Mouse (Mus musculus): ENCODE measurements around the gene Fhod1. TPM values are rescaled to one million over a fixed set of nuclear protein-coding genes. Genes with fewer than 3 reads are reported as not detected.
"Not testable (repeated sequence)": the region's sequence is repeated elsewhere in the genome, so short reads cannot be mapped to it uniquely, and the experiment has no call there.

Gene Fhod1
- polyA plus RNA-seq, 1 experiment from 2014 or later: 0.81 TPM

DNA sequence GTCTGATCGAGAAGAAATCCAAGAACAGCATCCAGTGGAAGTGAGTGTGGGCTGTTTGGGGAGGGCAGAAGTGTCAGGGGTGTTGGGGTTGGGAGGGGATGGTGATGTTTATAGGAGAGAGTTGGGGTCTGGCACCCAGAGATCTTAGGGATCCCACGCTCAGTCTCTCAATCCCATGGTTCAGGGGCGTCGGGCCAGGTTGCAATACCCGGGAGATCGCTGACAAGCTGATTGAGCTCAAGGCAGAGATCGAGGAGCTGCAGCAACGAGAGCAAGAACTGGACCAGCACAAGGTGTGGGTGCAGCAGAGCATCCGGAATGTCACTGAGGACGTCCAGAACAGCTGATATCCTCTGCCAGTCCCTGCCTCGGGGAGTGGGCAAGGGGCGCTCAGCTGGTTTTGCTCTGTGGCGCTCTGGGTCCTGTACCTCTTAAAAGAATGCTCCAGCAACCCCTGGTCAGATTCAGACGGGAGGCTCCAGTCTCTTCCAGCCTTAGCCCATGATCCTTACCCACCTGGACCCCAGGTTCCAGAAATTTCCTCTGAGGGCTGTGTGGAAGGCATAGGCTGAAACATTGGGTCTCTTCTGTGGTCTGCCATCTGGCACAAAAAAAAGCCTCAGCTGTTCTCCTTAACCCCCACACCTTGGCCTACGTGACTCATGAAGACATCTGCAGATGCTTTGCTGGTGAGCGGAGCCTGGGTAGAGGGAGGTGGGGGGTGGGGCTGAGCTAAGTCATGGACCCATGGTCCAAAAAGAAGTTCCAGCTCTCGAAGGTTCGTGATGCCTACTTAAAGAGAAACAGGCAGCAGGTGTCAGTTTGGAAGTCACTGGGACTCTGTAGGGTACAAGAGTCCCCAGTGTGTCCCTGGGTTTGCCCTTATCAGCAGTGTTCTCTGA is 49.2 kb downstream of the Fhod1 start:
- H3K4me2 ChIP-seq: peak overlapping the region; percentile 98
- no peaks in the 10 kb centered on the region for H3K27me3 ChIP-seq
- no peaks in the 10 kb centered on the region for H3K9me3 ChIP-seq (replicated peaks)
- H3K4me1 ChIP-seq: peaks cover 25% of the 10 kb centered on the region
- H3K36me3 ChIP-seq (ENCODE audit: poor library complexity, severe bottlenecking): peaks cover 50% of the 10 kb centered on the region
- ATAC-seq: no peak
- peak overlapping the region; percentile 96 for H3K9ac ChIP-seq
- peak overlapping the region; percentile 100 for H3K4me3 ChIP-seq
- H3K27ac ChIP-seq: no peak overlapping the region
- WGBS: 68% methylated on average over 18 of the region's 18 CpGs

DNA sequence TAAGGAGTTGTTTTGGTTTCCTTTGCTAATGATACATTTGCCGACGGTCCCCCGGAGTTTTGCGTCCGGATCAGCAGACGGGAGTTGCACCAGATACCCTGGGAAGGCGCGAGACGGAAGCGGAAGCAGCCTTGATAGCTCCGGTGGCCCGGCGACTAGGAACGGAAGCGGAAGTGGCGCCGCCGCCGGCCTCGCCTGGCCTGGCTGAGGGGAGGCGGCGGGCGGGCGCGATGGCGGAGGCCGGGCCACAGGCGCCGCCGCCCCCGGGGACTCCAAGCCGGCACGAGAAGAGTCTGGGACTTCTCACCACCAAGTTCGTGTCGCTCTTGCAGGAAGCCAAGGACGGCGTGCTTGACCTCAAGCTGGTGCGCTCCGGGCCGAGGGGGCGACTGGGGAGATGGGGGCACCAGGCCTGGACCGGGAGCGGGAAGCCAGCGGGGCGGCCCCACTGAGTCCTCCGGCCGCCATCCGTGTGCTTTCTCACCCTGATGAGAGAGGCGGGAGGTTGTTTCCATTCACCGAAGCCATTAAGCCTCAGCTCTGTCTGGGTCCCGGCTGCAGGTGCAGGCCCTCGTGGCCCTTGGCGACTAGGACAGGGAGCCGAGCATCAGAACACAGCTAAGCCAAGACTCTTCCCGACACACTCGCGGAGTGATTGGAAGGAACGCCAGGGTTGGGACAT is 50.1 kb downstream of the Fhod1 start, which contains the start of gene E2f4:
Gene E2f4 (plus strand): TSS at position 153 of the 682 bp plus-strand sequence.
- peak within 1 kb of the TSS; percentile 100 for H3K4me3 ChIP-seq
- peak within 1 kb of the TSS; percentile 40; the same call in 1 of the 2 replicates for H3K27ac ChIP-seq
- peaks cover 40% of the 10 kb centered on the region for H3K36me3 ChIP-seq (ENCODE audit: poor library complexity, severe bottlenecking)
- no peaks in the 10 kb centered on the region for H3K27me3 ChIP-seq
- peak within 1 kb of the TSS; percentile 98 for H3K4me2 ChIP-seq
- H3K9ac ChIP-seq: peak within 1 kb of the TSS; percentile 96
- ATAC-seq: peak; percentile 94
- no peaks in the 10 kb centered on the region for H3K9me3 ChIP-seq (replicated peaks)
- under 1% methylated on average over 58 of the region's 58 CpGs for WGBS
- H3K4me1 ChIP-seq: peaks cover 25% of the 10 kb centered on the region

DNA sequence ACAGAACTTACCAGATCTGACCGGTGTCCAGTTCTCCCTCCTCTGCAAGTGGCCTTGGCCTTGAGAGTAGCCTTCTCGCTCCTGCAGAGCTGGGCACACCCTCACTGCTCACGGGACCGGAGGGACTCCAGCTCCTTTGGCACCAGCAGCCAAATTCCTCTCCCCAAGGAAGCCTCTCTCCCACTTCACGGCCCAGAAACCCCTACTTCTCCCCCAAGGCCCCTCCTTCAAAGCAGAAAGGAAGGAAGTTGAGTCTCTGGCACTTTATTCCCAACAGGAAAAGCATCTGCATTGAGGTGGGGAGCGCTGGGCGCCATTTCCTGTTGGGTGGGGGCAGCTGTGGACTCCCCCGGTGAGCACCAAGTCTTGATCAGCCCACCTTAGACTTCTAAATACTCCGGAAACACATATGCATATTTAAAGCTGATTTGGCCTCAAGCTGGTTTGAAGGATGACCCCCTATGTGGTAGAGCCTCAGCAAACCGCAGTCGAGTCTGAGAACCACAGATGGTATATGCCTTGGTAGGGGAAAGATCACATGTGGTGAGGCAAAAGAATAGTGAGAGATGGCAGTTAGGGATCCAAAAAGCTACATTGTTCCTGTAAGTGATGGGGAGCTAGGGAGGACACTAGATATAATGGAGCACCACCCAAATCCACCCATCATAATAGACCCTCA is 51.7 kb downstream of the Fhod1 start, which contains the start of gene Exoc3l:
Gene Exoc3l (minus strand): TSS at position 207 of the 679 bp plus-strand sequence.
- 77% methylated on average over 11 of the region's 11 CpGs for WGBS
- H3K27ac ChIP-seq: no peak within 1 kb of the TSS

DNA sequence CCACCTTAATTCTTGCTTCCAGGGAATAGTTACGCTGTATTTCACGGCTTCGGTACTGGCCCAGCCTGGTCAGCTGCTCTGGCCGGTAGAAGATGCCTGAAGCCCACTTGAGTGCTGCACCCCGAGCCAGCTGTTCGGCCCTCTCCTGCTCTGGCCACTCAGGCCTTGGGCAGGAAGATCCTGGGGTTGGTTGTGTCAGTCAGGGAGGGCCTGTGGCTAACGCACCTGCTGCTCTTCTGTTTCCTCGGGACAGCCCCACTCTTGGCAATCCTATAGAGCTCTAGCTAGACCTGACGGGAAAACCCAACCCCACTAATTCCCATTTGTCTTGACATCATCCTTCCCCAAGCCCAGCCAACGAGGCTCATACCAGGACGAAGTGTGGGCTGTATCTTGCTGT is 52.5 kb downstream of the Fhod1 start:
- no peak overlapping the region for H3K4me2 ChIP-seq
- no peak for ATAC-seq
- H3K9ac ChIP-seq: no peak overlapping the region
- H3K27ac ChIP-seq: no peak overlapping the region
- H3K4me3 ChIP-seq: no peak overlapping the region
- peaks cover 35% of the 10 kb centered on the region for H3K4me1 ChIP-seq
- no peaks in the 10 kb centered on the region for H3K9me3 ChIP-seq (replicated peaks)
- H3K27me3 ChIP-seq: peaks cover 6% of the 10 kb centered on the region
- WGBS: 67% methylated on average over 11 of the region's 11 CpGs
- H3K36me3 ChIP-seq (ENCODE audit: poor library complexity, severe bottlenecking): peaks cover 16% of the 10 kb centered on the region

More for the DNA sequence above, 51.7 kb downstream of the Fhod1 start, which contains the start of gene Exoc3l:
- Histone ChIP-seq H3K9ac (peak within 1 kb of the TSS; percentile 96; the same call in 1 of the 2 replicates), H3K36me3 (ENCODE audit: poor library complexity, severe bottlenecking) (peaks cover 24% of the 10 kb centered on the region), H3K4me3 (peak within 1 kb of the TSS; percentile 100), H3K9me3 (replicated peaks) (no peaks in the 10 kb centered on the region), H3K27me3 (no peaks in the 10 kb centered on the region), H3K4me2 (peak within 1 kb of the TSS; percentile 98), H3K4me1 (peaks cover 27% of the 10 kb centered on the region)
- no peak for ATAC-seq

DNA sequence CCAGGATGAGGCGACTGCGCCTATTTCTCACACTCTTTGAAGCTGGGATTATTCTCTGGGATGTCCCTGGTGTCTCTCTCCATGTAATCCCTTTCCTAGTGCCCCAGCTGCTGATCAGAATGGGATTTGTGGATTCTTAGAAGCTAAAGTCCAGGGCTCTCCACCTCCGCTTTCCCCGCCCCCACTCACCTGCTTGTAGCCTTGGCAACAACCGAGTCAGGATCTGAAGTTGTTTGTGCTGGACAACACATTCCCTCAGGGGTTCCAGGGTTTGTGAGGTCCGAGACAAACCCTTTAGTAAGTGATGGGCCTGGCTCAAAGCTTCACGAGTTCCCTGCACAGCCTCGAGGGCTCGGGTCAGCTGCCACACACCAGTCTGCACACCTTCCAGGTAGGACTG is 53.0 kb downstream of the Fhod1 start:
- Histone ChIP-seq H3K36me3 (ENCODE audit: poor library complexity, severe bottlenecking) (peaks cover 11% of the 10 kb centered on the region), H3K4me2 (no peak overlapping the region), H3K27ac (no peak overlapping the region), H3K4me3 (no peak overlapping the region), H3K4me1 (peaks cover 38% of the 10 kb centered on the region), H3K27me3 (peaks cover 11% of the 10 kb centered on the region), H3K9ac (no peak overlapping the region; the same call in 1 of the 2 replicates), H3K9me3 (replicated peaks) (no peaks in the 10 kb centered on the region)
- WGBS: 61% methylated on average over 9 of the region's 9 CpGs
- ATAC-seq: no peak

DNA sequence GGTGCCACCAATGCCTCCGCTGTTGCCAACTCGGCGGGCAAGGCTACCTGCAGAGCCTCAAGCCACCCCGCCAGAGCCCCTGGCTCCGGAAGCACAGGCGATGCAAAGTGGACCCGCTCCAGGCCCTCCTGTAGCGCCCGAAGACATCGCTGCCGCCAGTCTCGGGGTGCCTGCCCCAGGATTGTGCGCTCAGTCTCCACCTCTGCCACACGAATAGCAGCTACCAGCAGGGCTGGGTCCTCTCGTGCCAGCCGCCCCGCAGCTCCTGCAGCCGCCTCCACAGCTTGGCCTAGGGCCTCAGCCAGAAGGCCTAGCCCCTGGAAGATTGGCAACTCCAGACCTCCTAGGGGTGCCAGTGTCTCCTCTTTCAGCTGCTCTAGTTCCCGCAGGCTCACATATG is 54.3 kb downstream of the Fhod1 start:
- ATAC-seq: no peak
- Histone ChIP-seq H3K4me1 (peaks cover 34% of the 10 kb centered on the region), H3K27ac (no peak overlapping the region), H3K27me3 (peaks cover 11% of the 10 kb centered on the region), H3K4me2 (no peak overlapping the region), H3K4me3 (no peak overlapping the region), H3K9ac (no peak overlapping the region), H3K9me3 (replicated peaks) (no peaks in the 10 kb centered on the region), H3K36me3 (ENCODE audit: poor library complexity, severe bottlenecking) (no peaks in the 10 kb centered on the region)
- WGBS: 66% methylated on average over 19 of the region's 19 CpGs

DNA sequence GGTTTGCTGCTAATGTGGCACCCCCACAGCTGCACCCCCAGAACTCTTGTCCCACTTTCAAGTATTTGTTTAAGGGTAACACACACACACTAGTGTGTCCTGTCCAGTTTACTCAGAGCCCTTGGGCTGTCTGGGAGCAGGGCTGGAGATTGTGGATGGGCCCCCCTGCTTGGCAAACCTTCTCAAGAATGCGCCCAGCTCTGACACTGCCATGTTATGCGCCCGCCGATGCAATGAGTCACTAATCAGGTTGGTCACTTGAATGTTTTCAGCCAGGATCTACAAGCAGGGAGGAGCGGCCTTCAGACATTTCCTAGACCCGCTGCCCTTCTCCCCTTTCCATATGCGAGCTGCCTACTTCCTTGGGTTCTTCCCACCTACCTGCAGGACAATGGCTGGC is 55.3 kb downstream of the Fhod1 start:
- no peak for ATAC-seq
- no peak overlapping the region for H3K4me3 ChIP-seq
- no peak overlapping the region for H3K9ac ChIP-seq
- WGBS: 73% methylated on average over 7 of the region's 7 CpGs
- no peak overlapping the region for H3K27ac ChIP-seq
- H3K9me3 ChIP-seq (replicated peaks): no peaks in the 10 kb centered on the region
- peaks cover 38% of the 10 kb centered on the region for H3K4me1 ChIP-seq
- H3K27me3 ChIP-seq: peaks cover 11% of the 10 kb centered on the region
- H3K4me2 ChIP-seq: no peak overlapping the region
- H3K36me3 ChIP-seq (ENCODE audit: poor library complexity, severe bottlenecking): no peaks in the 10 kb centered on the region

DNA sequence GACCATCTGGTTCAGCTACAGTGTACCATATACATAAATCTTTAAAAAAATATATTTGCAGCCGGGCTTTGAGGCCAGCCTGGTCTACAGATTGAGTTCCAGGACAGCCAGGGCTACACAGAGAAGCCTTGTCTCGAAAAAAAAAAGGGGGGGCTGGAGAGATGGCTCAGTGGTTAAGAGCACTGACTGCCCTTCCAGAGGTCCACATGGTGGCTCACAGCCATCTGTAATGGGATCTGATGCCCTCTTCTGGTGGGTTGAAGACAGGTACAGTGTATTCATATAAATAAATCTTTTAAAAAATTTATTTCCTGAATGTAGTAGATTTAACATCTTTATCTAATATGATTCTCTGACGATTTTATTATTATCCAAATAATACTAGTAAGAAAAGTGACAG is 56.0 kb downstream of the Fhod1 start:
- H3K9ac ChIP-seq; H3K27ac ChIP-seq; H3K9me3 ChIP-seq (replicated peaks); H3K36me3 ChIP-seq (ENCODE audit: poor library complexity, severe bottlenecking); H3K4me2 ChIP-seq; H3K4me3 ChIP-seq; ATAC-seq: not testable (repeated sequence)
- Histone ChIP-seq H3K4me1 (peaks cover 40% of the 10 kb centered on the region), H3K27me3 (peaks cover 11% of the 10 kb centered on the region)
- WGBS: 70% methylated on average over 3 of the region's 3 CpGs

DNA sequence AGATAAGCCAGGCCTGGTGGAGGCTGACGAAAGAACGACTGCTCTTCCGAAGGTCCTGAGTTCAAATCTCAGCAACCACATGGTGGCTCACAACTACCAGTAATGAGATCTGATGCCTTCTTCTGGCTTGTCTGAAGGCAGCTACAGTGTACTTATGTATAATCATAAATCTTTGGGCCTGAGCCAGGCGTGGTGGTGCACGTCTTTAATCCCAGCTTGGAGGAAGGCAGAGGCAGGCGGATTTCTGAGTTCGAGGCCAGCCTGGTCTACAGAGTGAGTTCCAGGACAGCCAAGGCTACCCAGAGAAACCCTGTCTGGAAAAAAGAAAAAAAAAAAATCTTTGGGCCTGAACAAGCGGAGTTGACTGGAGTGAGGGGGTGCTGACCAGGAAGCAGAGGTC is 56.4 kb downstream of the Fhod1 start:
- Histone ChIP-seq H3K4me1 (peaks cover 42% of the 10 kb centered on the region), H3K4me2 (peak overlapping the region; percentile 70; the same call in 1 of the 2 replicates), H3K27me3 (peaks cover 11% of the 10 kb centered on the region)
- not testable (repeated sequence) for H3K4me3 ChIP-seq; H3K36me3 ChIP-seq (ENCODE audit: poor library complexity, severe bottlenecking); H3K9me3 ChIP-seq (replicated peaks); H3K9ac ChIP-seq; ATAC-seq; H3K27ac ChIP-seq
- WGBS: 88% methylated on average over 8 of the region's 8 CpGs

DNA sequence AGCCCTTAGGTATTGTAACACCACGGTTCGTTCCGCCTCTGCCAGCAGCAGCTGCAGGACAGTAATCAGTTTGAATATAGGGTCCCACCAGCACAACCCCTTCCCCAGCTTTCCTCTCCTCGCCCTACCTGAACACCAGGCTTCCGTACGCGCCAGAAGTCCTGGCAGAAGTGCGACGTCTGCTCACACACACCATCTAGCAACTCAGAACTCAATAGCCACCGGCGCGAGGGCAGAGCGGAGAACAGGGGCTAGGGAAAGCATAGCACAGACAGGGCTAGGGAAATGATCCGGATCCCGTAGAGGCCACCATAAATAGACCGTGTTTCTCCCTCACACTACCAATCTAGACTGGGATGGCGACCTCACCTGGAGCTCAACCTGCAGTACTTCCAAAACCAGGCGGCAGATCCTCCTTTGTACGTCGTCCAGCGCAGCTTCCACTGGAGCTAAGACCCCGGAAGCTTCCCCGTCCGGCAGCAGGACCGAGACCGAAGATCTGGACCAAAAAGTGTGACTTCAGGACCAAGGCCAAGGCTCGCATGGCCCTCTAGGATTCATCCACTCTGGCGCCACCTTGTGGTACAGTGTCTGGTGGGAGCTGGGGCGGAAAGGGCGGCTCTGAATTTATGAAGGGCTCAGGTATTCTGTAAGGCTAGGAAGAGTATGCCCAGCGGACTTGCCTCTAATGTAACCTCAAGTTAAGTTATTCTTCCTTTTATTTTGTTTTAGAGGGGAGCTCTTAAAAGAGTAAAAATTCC is 57.0 kb downstream of the Fhod1 start:
- Histone ChIP-seq H3K4me2 (peak overlapping the region; percentile 70), H3K27ac (no peak overlapping the region), H3K9ac (0 out of 2 replicates have a peak overlapping the region, but pooled peaks have one; percentile 65), H3K4me3 (peak overlapping the region; percentile 50), H3K36me3 (ENCODE audit: poor library complexity, severe bottlenecking) (peaks cover under 1% of the 10 kb centered on the region; the same call in 1 of the 2 replicates), H3K27me3 (peaks cover 11% of the 10 kb centered on the region), H3K4me1 (peaks cover 48% of the 10 kb centered on the region), H3K9me3 (replicated peaks) (no peaks in the 10 kb centered on the region)
- ATAC-seq: no peak
- 5% methylated on average over 31 of the region's 31 CpGs for WGBS

DNA sequence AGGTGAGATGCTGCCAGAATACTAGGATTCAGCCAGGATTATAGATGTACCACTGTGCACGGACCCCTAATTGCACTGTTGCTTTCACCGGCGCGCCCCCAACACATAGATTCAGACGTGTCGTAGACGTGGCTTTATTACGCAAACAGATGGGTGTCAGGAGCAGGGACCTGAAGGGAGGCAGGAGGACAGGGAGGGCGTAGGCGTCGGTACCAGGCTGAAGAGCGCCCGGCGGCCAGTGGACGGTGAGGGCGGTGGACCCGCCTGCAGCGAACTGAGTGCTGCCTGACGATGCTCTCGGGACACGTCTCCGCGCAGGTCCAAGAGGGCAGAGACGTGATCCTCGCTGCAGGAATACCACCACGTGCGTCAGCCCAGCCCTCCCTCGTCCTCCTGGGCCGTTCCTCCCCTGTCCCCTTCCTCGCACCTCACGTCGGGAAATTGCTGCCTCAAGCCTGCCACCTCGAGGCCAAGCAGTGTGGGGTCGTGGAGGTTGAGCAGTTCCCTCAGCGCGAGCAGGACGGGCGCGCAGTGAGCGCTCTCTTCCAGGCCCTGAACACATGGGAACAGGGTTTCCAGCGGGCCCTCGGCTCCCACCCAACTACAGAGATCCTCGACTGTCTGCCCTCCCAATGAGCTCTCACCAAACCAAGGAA is 57.8 kb downstream of the Fhod1 start, which contains the start of gene 4931428F04Rik:
Gene 4931428F04Rik (minus strand): TSS at position 60 of the 656 bp plus-strand sequence.
- H3K9me3 ChIP-seq (replicated peaks): no peaks in the 10 kb centered on the region
- peak within 1 kb of the TSS; percentile 50 for H3K4me3 ChIP-seq
- H3K27me3 ChIP-seq: peaks cover 11% of the 10 kb centered on the region
- peak within 1 kb of the TSS; percentile 84 for H3K27ac ChIP-seq
- H3K4me2 ChIP-seq: peak within 1 kb of the TSS; percentile 70
- H3K9ac ChIP-seq: peak within 1 kb of the TSS; percentile 65
- H3K4me1 ChIP-seq: peaks cover 52% of the 10 kb centered on the region
- H3K36me3 ChIP-seq (ENCODE audit: poor library complexity, severe bottlenecking): peaks cover 8% of the 10 kb centered on the region
- WGBS: 1% methylated on average over 43 of the region's 43 CpGs
- ATAC-seq: peak; percentile 39
